Comparison of ENCODE assay signal across 9 mouse cellular contexts in genomic region chr9:40784374-40784967, GRCm38 (mm10). TPM values are rescaled to one million over a fixed set of nuclear protein-coding genes. Genes with fewer than 3 reads are reported as not detected.
A peak's percentile ranks its signal among the peaks of the same experiment; 100 is the strongest.
DNase-seq lines count a peak whose midpoint lies in the region; ATAC-seq and TF ChIP-seq lines count a peak whose summit lies in the region.
"Had no signal": no experiment of that assay in that cellular context is flagged by ENCODE, and none has a peak within 500 bp of the region (broad histone marks: within the 10 kb centered on the region; RNA-seq: fewer than 3 reads in every experiment).

No protein-coding gene starts in this region.

- no peak for TF ChIP-seq CTCF in layer of hippocampus, adult 2 months (conservative IDR thresholded peaks at IDR 0.05)

- 8% methylated on average over 9 of the region's 9 CpGs for WGBS in embryonic facial prominence, embryonic 11.5 days
- 22% methylated on average over 9 of the region's 9 CpGs for WGBS in intestine, embryonic 16.5 days
- WGBS in neural tube, embryonic 15.5 days: 6% methylated on average over 9 of the region's 9 CpGs

- H3K27me3 ChIP-seq in embryonic facial prominence, embryonic 11.5 days (ENCODE audit: control insufficient read depth, insufficient read depth, low read length): no peaks in the 10 kb centered on the region
- no peaks in the 10 kb centered on the region for H3K27me3 ChIP-seq in intestine, embryonic 16.5 days (replicated peaks; ENCODE audit: control insufficient read depth, insufficient read depth, low read length)
- no peaks in the 10 kb centered on the region for H3K27me3 ChIP-seq in neural tube, embryonic 15.5 days (replicated peaks)
- H3K27me3 ChIP-seq: Patski had no signal

- no peak overlapping the region for H3K9ac ChIP-seq in embryonic facial prominence, embryonic 11.5 days (replicated peaks; ENCODE audit: low read length)
- H3K9ac ChIP-seq in intestine, embryonic 16.5 days (ENCODE audit: low read depth, low read length): no peak overlapping the region
- H3K9ac ChIP-seq in neural tube, embryonic 15.5 days (replicated peaks): no peak overlapping the region

- DNase-seq in layer of hippocampus, adult 2 months (ENCODE audit: low spot score in 2 of 2): no peak
- DNase-seq in layer of hippocampus, postnatal 14 days (ENCODE audit: low spot score in 2 of 2): no peak
- DNase-seq in embryonic facial prominence, embryonic 11.5 days (ENCODE audit: low spot score): peak; percentile 85
- no peak for DNase-seq in urinary bladder, postnatal 14 days (ENCODE audit: low spot score)
- DNase-seq in T-cell, adult 2 months (ENCODE audit: low spot score): no peak

- H3K4me2 ChIP-seq in embryonic facial prominence, embryonic 11.5 days (ENCODE audit: low read depth, low read length): peak overlapping the region; percentile 14; the same call in 1 of the 2 replicates
- peak overlapping the region; percentile 34 for H3K4me2 ChIP-seq in intestine, embryonic 16.5 days (ENCODE audit: low read depth, low read length)
- peak overlapping the region; percentile 5; the same call in 1 of the 2 replicates for H3K4me2 ChIP-seq in neural tube, embryonic 15.5 days

- peak overlapping the region; percentile 69 for H3K27ac ChIP-seq in layer of hippocampus, adult 2 months
- H3K27ac ChIP-seq in embryonic facial prominence, embryonic 11.5 days (replicated peaks; ENCODE audit: low read depth, low read length): peak overlapping the region; percentile 66; the same call in 1 of the 2 replicates
- H3K27ac ChIP-seq in intestine, embryonic 16.5 days (ENCODE audit: low read length): peak overlapping the region; percentile 65
- H3K27ac ChIP-seq in neural tube, embryonic 15.5 days (replicated peaks): peak overlapping the region; percentile 38

- no peaks in the 10 kb centered on the region for H3K9me3 ChIP-seq in embryonic facial prominence, embryonic 11.5 days (replicated peaks; ENCODE audit: control insufficient read depth, low read length)
- H3K9me3 ChIP-seq in intestine, embryonic 16.5 days (ENCODE audit: control insufficient read depth, low read length): no peaks in the 10 kb centered on the region
- no peaks in the 10 kb centered on the region for H3K9me3 ChIP-seq in neural tube, embryonic 15.5 days (replicated peaks)

- no peak overlapping the region for H3K4me3 ChIP-seq in layer of hippocampus, adult 2 months
- no peak overlapping the region for H3K4me3 ChIP-seq in embryonic facial prominence, embryonic 11.5 days (ENCODE audit: low read depth, low read length)
- H3K4me3 ChIP-seq in intestine, embryonic 16.5 days (ENCODE audit: low read length): no peak overlapping the region
- no peak overlapping the region for H3K4me3 ChIP-seq in neural tube, embryonic 15.5 days (replicated peaks)

- peaks cover 2% of the 10 kb centered on the region for H3K4me1 ChIP-seq in embryonic facial prominence, embryonic 11.5 days (ENCODE audit: control insufficient read depth, insufficient read depth, low read length)
- peaks cover 24% of the 10 kb centered on the region for H3K4me1 ChIP-seq in intestine, embryonic 16.5 days (ENCODE audit: control insufficient read depth, insufficient read depth, low read length)
- H3K4me1 ChIP-seq in neural tube, embryonic 15.5 days: peaks cover 23% of the 10 kb centered on the region

- H3K36me3 ChIP-seq in embryonic facial prominence, embryonic 11.5 days (replicated peaks; ENCODE audit: control insufficient read depth, insufficient read depth, low read depth, low read length): no peaks in the 10 kb centered on the region
- no peaks in the 10 kb centered on the region for H3K36me3 ChIP-seq in intestine, embryonic 16.5 days (ENCODE audit: control insufficient read depth, insufficient read depth, low read length)
- peaks cover 4% of the 10 kb centered on the region; the same call in 1 of the 2 replicates for H3K36me3 ChIP-seq in neural tube, embryonic 15.5 days

- no peak for ATAC-seq in embryonic facial prominence, embryonic 11.5 days (replicated peaks; ENCODE audit: insufficient number of reproducible peaks, low FRiP score, low TSS enrichment, low read depth)
- no peak for ATAC-seq in intestine, embryonic 16.5 days
- no peak for ATAC-seq in neural tube, embryonic 15.5 days (ENCODE audit: low FRiP score)
- no peak for ATAC-seq in megakaryocyte progenitor cell, adult 5-6 weeks (replicated peaks; ENCODE audit: poor library complexity)
- ATAC-seq: Patski had no signal

RNA-seq across cellular contexts. Expression of gene Hspa8, which starts 16.3 kb away (rescaled TPM):
- total RNA-seq in layer of hippocampus, adult 2 months (2021): 1,000 to 10,000 TPM; 2,132 to 2,154 TPM
- total RNA-seq in layer of hippocampus, postnatal 14 days (2021): 1,000 to 10,000 TPM; 2,045 to 2,355 TPM
- polyA plus RNA-seq in embryonic facial prominence, embryonic 11.5 days (2014; fragmentation: Nextera tagmentation; extraction: Ambion mirVana): 4,013 and 4,203 TPM in 2 replicates
- polyA plus RNA-seq in intestine, embryonic 16.5 days (2015; fragmentation: Nextera tagmentation; extraction: Ambion mirVana): 2,348 and 2,439 TPM in 2 replicates
- polyA plus RNA-seq in neural tube, embryonic 15.5 days (2015; fragmentation: Nextera tagmentation; extraction: Ambion mirVana): 3,055 and 3,120 TPM in 2 replicates
- 3,635 and 4,207 TPM in 2 replicates for total RNA-seq in megakaryocyte progenitor cell, adult 5-6 weeks (2015)
- 4,709 and 5,125 TPM in 2 replicates for total RNA-seq in megakaryocyte progenitor cell, adult 5-6 weeks (2017)
